Mouse (Mus musculus) midbrain, postnatal 0 days (tissue): Measurements from ENCODE around the gene Xrcc4. TPM values are rescaled to one million over a fixed set of nuclear protein-coding genes. Genes with fewer than 3 reads are reported as not detected.

Experiments used
- ATAC-seq: fragments of 200-750 bp; cut with Nextera tagmentation; 2 replicates; pipeline ENCODE4 v1.8.0; 2017; ENCODE audit warnings: moderate number of reproducible peaks, mild to moderate bottlenecking, moderate TSS enrichment, moderate library complexity; ENCODE audit not compliant: low FRiP score
- DNase-seq: peaks from one replicate; pipeline ENCODE4 v3.0.0-alpha.2; 2015; ENCODE audit warnings: low spot score
- H3K27ac ChIP-seq: fragments of 300-500 bp; sonication (generic); 2 replicates; pipeline ENCODE4 v1.5.1; 2014; ENCODE audit warnings: low read depth, mild to moderate bottlenecking, low read length, mixed read lengths
- H3K27me3 ChIP-seq: fragments of 300-500 bp; sonication (generic); 2 replicates; pipeline ENCODE4 v1.6.1; 2014; ENCODE audit warnings: low read length, control low read depth, mixed read lengths; ENCODE audit not compliant: insufficient read depth
- H3K36me3 ChIP-seq: fragments of 300-500 bp; sonication (generic); 2 replicates; pipeline ENCODE4 v1.6.1; 2014; ENCODE audit warnings: low read length, control low read depth, mixed read lengths; ENCODE audit not compliant: insufficient read depth
- H3K4me1 ChIP-seq: fragments of 300-500 bp; sonication (generic); 2 replicates; pipeline ENCODE4 v1.6.1; 2014; ENCODE audit warnings: mild to moderate bottlenecking, control low read depth, antibody characterized with exemption, low read length, mixed read lengths; ENCODE audit not compliant: insufficient read depth
- H3K4me2 ChIP-seq: fragments of 300-500 bp; sonication (generic); 2 replicates; pipeline ENCODE4 v1.6.1; 2014; ENCODE audit warnings: low read depth, mild to moderate bottlenecking, low read length, mixed read lengths; ENCODE audit not compliant: poor library complexity, severe bottlenecking
- H3K4me3 ChIP-seq: fragments of 300-500 bp; sonication (generic); 2 replicates; pipeline ENCODE4 v1.5.1; 2014; ENCODE audit warnings: low read depth, mild to moderate bottlenecking, low read length, moderate library complexity
- H3K9ac ChIP-seq: fragments of 300-500 bp; sonication (generic); replicated peaks from 2 replicates; pipeline ENCODE4 v1.6.1; 2014; ENCODE audit warnings: mild to moderate bottlenecking, low read length, moderate library complexity, mixed read lengths; ENCODE audit not compliant: poor library complexity, severe bottlenecking
- H3K9me3 ChIP-seq: fragments of 300-500 bp; sonication (generic); 2 replicates; pipeline ENCODE4 v1.6.1; 2016; ENCODE audit warnings: low read length, control low read depth
- CTCF ChIP-seq: IDR thresholded peaks from 2 replicates; pipeline ENCODE4 v1.5.1; 2016; ENCODE audit warnings: antibody characterized with exemption, mild to moderate bottlenecking
- WGBS: fragments of 180-500 bp; shearing (Covaris S2); extraction: QIAGEN DNeasy Blood & Tissue Kit; methylation state at CpG from one replicate; pipeline ENCODE4 v1.1.7; 2014; 5-methylcytosine and 5-hydroxymethylcytosine counted together
- polyA plus RNA-seq: library from polyadenylated mRNA; unstranded; fragments of >200 nt; fragmentation: Nextera tagmentation; extraction: Ambion mirVana; gene quantifications from 2 replicates; pipeline ENCODE4 v1.2.1, GENCODE M21; 2015
- total RNA-seq: library from RNA; depleted of rRNA; stranded (reverse); fragments of >200 nt; gene quantifications from 2 replicates; pipeline ENCODE4 v1.2.3, GENCODE M21; 2014

The Xrcc4 gene
- total and polyA plus RNA-seq, 2 experiments from 2014 or later: 14.7 to 19.1 TPM

DNA sequence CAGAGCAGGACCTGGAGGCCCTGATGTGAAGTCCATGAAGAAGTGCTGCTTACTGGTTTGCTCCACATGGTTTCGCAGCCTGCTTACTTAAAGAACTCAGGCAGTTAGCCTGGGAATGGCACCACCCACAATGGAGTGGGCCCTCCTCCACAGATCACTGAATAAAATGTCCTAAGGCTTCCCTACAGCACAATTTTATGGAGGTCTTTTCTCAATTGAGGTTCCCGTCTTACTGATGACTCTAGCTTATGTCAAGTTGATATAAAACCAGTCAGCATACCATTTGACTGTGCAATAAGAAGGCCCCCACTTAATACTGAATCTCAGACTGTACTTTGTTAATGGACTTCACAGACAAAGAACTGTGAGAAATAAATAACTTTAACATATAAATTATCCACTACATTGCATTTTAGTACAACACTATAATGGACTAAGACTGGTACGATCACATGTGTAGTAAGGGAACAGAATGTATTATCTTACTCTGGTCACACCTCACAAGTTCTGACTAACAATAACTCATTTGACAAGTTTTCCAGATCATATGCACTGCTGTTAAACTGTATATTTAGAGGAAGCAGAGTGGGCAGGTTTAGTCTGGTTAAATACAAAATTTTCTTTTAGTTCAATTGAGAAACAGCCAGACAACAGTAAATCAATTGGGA lies 170.5 kb downstream of the Xrcc4 start:
- WGBS: 96% methylated on average over 3 of the region's 3 CpGs
- ATAC-seq: no peak
- no peaks in the 10 kb centered on the region for H3K36me3 ChIP-seq

GRCm38 (mm10) chr13:89914332-89914731 lies 175.1 kb downstream of the Xrcc4 start:
- Histone ChIP-seq H3K27me3 (no peaks in the 10 kb centered on the region), H3K9ac (no peak overlapping the region), H3K9me3 (no peaks in the 10 kb centered on the region), H3K36me3 (no peaks in the 10 kb centered on the region), H3K4me3 (no peak overlapping the region), H3K4me1 (no peaks in the 10 kb centered on the region), H3K4me2 (no peak overlapping the region), H3K27ac (no peak overlapping the region)
- no peak for TF ChIP-seq CTCF
- ATAC-seq (no peak), DNase-seq (no peak)
- 90% methylated on average over 5 of the region's 5 CpGs for WGBS

More for the DNA sequence above, 170.5 kb downstream of the Xrcc4 start:
- H3K9ac ChIP-seq: no peak overlapping the region
- TF ChIP-seq CTCF: no peak
- H3K4me3 ChIP-seq: no peak overlapping the region
- DNase-seq: no peak
- H3K27me3 ChIP-seq: no peaks in the 10 kb centered on the region
- H3K4me2 ChIP-seq: no peak overlapping the region
- H3K27ac ChIP-seq: no peak overlapping the region
- H3K9me3 ChIP-seq: no peaks in the 10 kb centered on the region
- no peaks in the 10 kb centered on the region for H3K4me1 ChIP-seq

GRCm38 (mm10) chr13:89913891-89914290 lies 175.5 kb downstream of the Xrcc4 start:
- H3K4me2 ChIP-seq: no peak overlapping the region
- WGBS: 90% methylated on average over 6 of the region's 6 CpGs
- no peaks in the 10 kb centered on the region for H3K4me1 ChIP-seq
- H3K36me3 ChIP-seq: no peaks in the 10 kb centered on the region
- DNase-seq (no peak), ATAC-seq (no peak)
- H3K27ac ChIP-seq: no peak overlapping the region
- no peak overlapping the region for H3K9ac ChIP-seq
- no peak overlapping the region for H3K4me3 ChIP-seq
- H3K27me3 ChIP-seq: no peaks in the 10 kb centered on the region
- no peaks in the 10 kb centered on the region for H3K9me3 ChIP-seq
- no peak for TF ChIP-seq CTCF

DNA sequence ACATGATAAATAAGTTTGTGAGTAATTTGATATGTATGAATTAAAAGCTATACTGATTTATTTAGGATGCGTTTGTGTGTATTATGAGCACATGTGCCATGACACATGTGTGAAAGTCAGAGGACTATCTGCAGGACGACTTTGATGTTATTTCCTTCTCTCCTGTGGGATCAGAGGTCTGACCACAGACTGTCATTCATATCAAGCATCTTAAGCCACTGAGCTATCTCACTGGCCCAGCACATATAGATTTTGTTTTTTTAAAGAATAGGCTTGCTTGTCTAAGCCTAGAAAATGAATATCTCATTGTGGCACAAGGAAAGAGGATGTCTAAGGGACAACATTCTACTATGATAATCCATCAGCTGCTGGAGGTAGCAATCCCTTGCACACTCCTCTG lies 183.3 kb downstream of the Xrcc4 start:
- H3K36me3 ChIP-seq: no peaks in the 10 kb centered on the region
- H3K4me3 ChIP-seq: no peak overlapping the region
- no peak overlapping the region for H3K27ac ChIP-seq
- ATAC-seq: no peak
- H3K4me2 ChIP-seq: no peak overlapping the region
- WGBS: 79% methylated on average over 2 of the region's 2 CpGs
- no peaks in the 10 kb centered on the region for H3K27me3 ChIP-seq
- DNase-seq: no peak
- no peak for TF ChIP-seq CTCF
- no peaks in the 10 kb centered on the region for H3K9me3 ChIP-seq
- H3K4me1 ChIP-seq: no peaks in the 10 kb centered on the region
- no peak overlapping the region for H3K9ac ChIP-seq

DNA sequence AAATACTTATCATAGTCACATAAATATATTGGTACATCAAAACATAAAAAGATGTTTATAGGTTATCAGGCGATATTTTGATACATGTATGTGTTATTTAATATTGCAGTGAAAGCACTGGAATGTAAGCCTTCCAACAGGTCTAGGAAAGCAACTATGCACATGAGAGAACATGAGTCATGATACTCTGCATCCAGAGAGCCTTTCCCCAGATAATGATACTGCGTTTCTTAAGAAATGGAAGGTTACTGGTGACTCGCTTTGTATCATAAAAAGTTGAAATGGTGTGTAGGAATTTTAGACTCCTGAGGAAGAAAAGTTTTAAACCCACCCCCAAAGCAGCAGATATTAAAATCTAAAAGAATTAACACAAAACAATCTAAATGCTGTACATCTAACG lies 190.3 kb downstream of the Xrcc4 start:
- DNase-seq (no peak), ATAC-seq (no peak)
- no peak for TF ChIP-seq CTCF
- H3K4me1 ChIP-seq: no peaks in the 10 kb centered on the region
- H3K9me3 ChIP-seq: no peaks in the 10 kb centered on the region
- WGBS: 92% methylated on average over 4 of the region's 4 CpGs
- H3K4me2 ChIP-seq: no peak overlapping the region
- no peaks in the 10 kb centered on the region for H3K36me3 ChIP-seq
- no peaks in the 10 kb centered on the region for H3K27me3 ChIP-seq
- H3K4me3 ChIP-seq: no peak overlapping the region
- no peak overlapping the region for H3K9ac ChIP-seq
- no peak overlapping the region for H3K27ac ChIP-seq

- H3K27ac ChIP-seq: no peak overlapping the region
- no peak overlapping the region for H3K9ac ChIP-seq
- H3K4me3 ChIP-seq: no peak overlapping the region
- DNase-seq (no peak), ATAC-seq (no peak)
- H3K27me3 ChIP-seq: no peaks in the 10 kb centered on the region
- H3K4me1 ChIP-seq: no peaks in the 10 kb centered on the region
- no peaks in the 10 kb centered on the region for H3K9me3 ChIP-seq
- no peak for TF ChIP-seq CTCF
- no peak overlapping the region for H3K4me2 ChIP-seq
- WGBS: 92% methylated on average over 4 of the region's 4 CpGs
- no peaks in the 10 kb centered on the region for H3K36me3 ChIP-seq
Measured at GRCm38 (mm10) chr13:89892140-89892539, 197.3 kb downstream of the Xrcc4 start.
